Mouse (Mus musculus): Measurements from ENCODE around the gene Cfap99. TPM values are rescaled to one million over a fixed set of nuclear protein-coding genes. Genes with fewer than 3 reads are reported as not detected.
A peak's percentile ranks its signal among the peaks of the same experiment; 100 is the strongest.

Gene Cfap99
- polyA plus RNA-seq, 1 experiment: 1.7 TPM

- Histone ChIP-seq H3K27me3 (ENCODE audit: control insufficient read depth, insufficient read depth, low read length) (no peaks in the 10 kb centered on the region), H3K4me3 (replicated peaks; ENCODE audit: insufficient read depth, low read depth, low read length) (no peak overlapping the region), H3K4me1 (ENCODE audit: control insufficient read depth, insufficient read depth, low read length) (peaks cover 64% of the 10 kb centered on the region), H3K27ac (ENCODE audit: insufficient read depth, low read length) (peak overlapping the region; percentile 70)
- TF ChIP-seq CTCF (IDR thresholded peaks at IDR 0.05; ENCODE audit: borderline replicate concordance, insufficient read depth, low read depth, low read length): no peak
- TF ChIP-seq POLR2A (IDR thresholded peaks at IDR 0.05; ENCODE audit: borderline replicate concordance, insufficient read depth, low read length): no peak
- DNase-seq: peak; percentile 48 to 55
- WGBS: 4% methylated on average over 4 of the region's 4 CpGs
Measured at GRCm38 (mm10) chr5:34252307-34252966, 36.0 kb upstream of the Cfap99 start.

- peaks cover 67% of the 10 kb centered on the region for H3K4me1 ChIP-seq (ENCODE audit: control insufficient read depth, insufficient read depth, low read length)
- 0 out of 2 replicates have a peak, but pooled peaks have one; percentile 2 for TF ChIP-seq CTCF (IDR thresholded peaks at IDR 0.05; ENCODE audit: borderline replicate concordance, insufficient read depth, low read depth, low read length)
- TF ChIP-seq POLR2A (IDR thresholded peaks at IDR 0.05; ENCODE audit: borderline replicate concordance, insufficient read depth, low read length): no peak
- no peak overlapping the region for H3K4me3 ChIP-seq (replicated peaks; ENCODE audit: insufficient read depth, low read depth, low read length)
- 27% methylated on average over 4 of the region's 4 CpGs for whole genome bisulfite sequencing
- peak overlapping the region; percentile 70 for H3K27ac ChIP-seq (ENCODE audit: insufficient read depth, low read length)
- no peaks in the 10 kb centered on the region for H3K27me3 ChIP-seq (ENCODE audit: control insufficient read depth, insufficient read depth, low read length)
- peak in 1 of 2 experiments; percentile 43 for DNase-seq
Measured at GRCm38 (mm10) chr5:34252967-34253519, 35.4 kb upstream of the Cfap99 start.

GRCm38 (mm10) chr5:34254309-34254708 is 34.1 kb upstream of the Cfap99 start:
- Histone ChIP-seq H3K4me1 (ENCODE audit: control insufficient read depth, insufficient read depth, low read length) (peaks cover 67% of the 10 kb centered on the region), H3K27me3 (ENCODE audit: control insufficient read depth, insufficient read depth, low read length) (no peaks in the 10 kb centered on the region), H3K4me3 (replicated peaks; ENCODE audit: insufficient read depth, low read depth, low read length) (no peak overlapping the region), H3K27ac (ENCODE audit: insufficient read depth, low read length) (peak overlapping the region; percentile 54; the same call in 1 of the 2 replicates)
- peak in 1 of 2 experiments; percentile 56 for DNase-seq
- 15% methylated on average over 8 of the region's 8 CpGs for WGBS
- TF ChIP-seq POLR2A (IDR thresholded peaks at IDR 0.05; ENCODE audit: borderline replicate concordance, insufficient read depth, low read length) (no peak), CTCF (IDR thresholded peaks at IDR 0.05; ENCODE audit: borderline replicate concordance, insufficient read depth, low read depth, low read length) (no peak)

- WGBS: 85% methylated on average over 3 of the region's 3 CpGs
- TF ChIP-seq POLR2A (IDR thresholded peaks at IDR 0.05; ENCODE audit: borderline replicate concordance, insufficient read depth, low read length): no peak
- TF ChIP-seq CTCF (IDR thresholded peaks at IDR 0.05; ENCODE audit: borderline replicate concordance, insufficient read depth, low read depth, low read length): peak; percentile 46; the same call in 1 of the 2 replicates
- Histone ChIP-seq H3K27me3 (ENCODE audit: control insufficient read depth, insufficient read depth, low read length) (no peaks in the 10 kb centered on the region), H3K27ac (ENCODE audit: insufficient read depth, low read length) (no peak overlapping the region), H3K4me3 (replicated peaks; ENCODE audit: insufficient read depth, low read depth, low read length) (no peak overlapping the region), H3K4me1 (ENCODE audit: control insufficient read depth, insufficient read depth, low read length) (peaks cover 62% of the 10 kb centered on the region)
- DNase-seq: no peak
Measured at GRCm38 (mm10) chr5:34255189-34255588, 33.2 kb upstream of the Cfap99 start.

GRCm38 (mm10) chr5:34259172-34259816 is 29.1 kb upstream of the Cfap99 start:
- H3K27me3 ChIP-seq (ENCODE audit: control insufficient read depth, insufficient read depth, low read length): no peaks in the 10 kb centered on the region
- H3K4me1 ChIP-seq (ENCODE audit: control insufficient read depth, insufficient read depth, low read length): peaks cover 34% of the 10 kb centered on the region
- peak overlapping the region; percentile 68 for H3K27ac ChIP-seq (ENCODE audit: insufficient read depth, low read length)
- TF ChIP-seq CTCF (IDR thresholded peaks at IDR 0.05; ENCODE audit: borderline replicate concordance, insufficient read depth, low read depth, low read length) (no peak), POLR2A (IDR thresholded peaks at IDR 0.05; ENCODE audit: borderline replicate concordance, insufficient read depth, low read length) (no peak)
- WGBS: 46% methylated on average over 3 of the region's 3 CpGs
- DNase-seq: no peak
- H3K4me3 ChIP-seq (replicated peaks; ENCODE audit: insufficient read depth, low read depth, low read length): no peak overlapping the region

DNA sequence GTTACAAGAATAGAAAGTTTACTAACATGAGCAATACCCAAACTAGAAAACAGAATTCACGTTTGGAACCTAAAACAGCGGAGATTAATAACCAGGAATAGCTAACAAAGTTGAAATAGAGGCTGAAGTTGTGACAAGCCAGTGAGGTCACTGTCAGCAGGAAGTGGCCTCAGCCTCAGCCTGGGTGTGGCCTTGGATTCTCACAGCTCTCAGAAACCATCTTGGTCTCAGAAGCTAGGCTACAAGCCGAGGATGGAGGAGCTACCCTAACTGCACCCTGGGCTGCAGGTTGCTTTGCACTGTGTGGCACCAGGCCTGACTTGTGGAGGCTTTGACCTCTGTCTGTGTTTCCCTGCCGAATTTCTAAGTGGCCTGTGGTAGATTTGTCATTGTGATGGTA is 22.3 kb upstream of the Cfap99 start:
- H3K27ac ChIP-seq (ENCODE audit: insufficient read depth, low read length): peak overlapping the region; percentile 70
- no peak for TF ChIP-seq CTCF (IDR thresholded peaks at IDR 0.05; ENCODE audit: borderline replicate concordance, insufficient read depth, low read depth, low read length)
- no peak for TF ChIP-seq POLR2A (IDR thresholded peaks at IDR 0.05; ENCODE audit: borderline replicate concordance, insufficient read depth, low read length)
- no peak overlapping the region for H3K4me3 ChIP-seq (replicated peaks; ENCODE audit: insufficient read depth, low read depth, low read length)
- peak in 1 of 2 experiments; percentile 36 for DNase-seq
- 44% methylated on average over 4 of the region's 4 CpGs for whole genome bisulfite sequencing
- no peaks in the 10 kb centered on the region for H3K27me3 ChIP-seq (ENCODE audit: control insufficient read depth, insufficient read depth, low read length)
- H3K4me1 ChIP-seq (ENCODE audit: control insufficient read depth, insufficient read depth, low read length): peaks cover 40% of the 10 kb centered on the region

DNA sequence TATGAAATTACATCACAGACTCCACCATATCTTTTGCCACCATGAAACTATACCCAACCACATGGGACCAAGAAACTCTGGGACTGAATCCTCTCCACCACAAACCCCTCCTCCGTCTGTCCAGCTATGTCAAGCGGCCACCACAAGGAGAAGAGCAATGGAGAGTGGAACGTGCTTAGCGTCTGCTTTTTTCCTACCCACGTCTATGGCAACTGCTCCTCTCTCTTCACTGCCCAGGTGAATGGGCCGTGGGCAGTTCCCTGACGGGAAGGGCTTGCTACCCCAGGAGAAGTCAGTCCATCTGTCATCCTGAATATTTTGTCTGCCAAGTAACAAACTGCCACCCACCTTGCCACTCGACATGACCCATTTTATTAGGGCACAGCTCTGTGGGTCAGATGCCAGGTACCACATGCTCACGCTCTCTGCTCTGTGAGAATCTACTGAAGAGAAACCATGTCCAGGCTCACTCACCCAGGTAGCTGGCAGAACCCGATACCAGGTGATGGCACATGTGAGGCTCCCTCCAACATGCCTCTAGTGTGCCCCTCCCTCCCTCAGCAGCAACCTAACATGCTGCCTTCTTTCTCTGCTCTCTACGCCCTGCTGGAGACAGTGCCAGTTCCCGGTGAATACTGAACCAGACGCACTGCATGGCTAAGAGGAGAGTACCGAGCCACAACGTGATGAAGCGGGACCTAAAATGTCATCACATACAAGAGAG is 19.0 kb upstream of the Cfap99 start:
- Histone ChIP-seq H3K4me1 (ENCODE audit: control insufficient read depth, insufficient read depth, low read length) (peaks cover 60% of the 10 kb centered on the region), H3K27me3 (ENCODE audit: control insufficient read depth, insufficient read depth, low read length) (no peaks in the 10 kb centered on the region), H3K4me3 (replicated peaks; ENCODE audit: insufficient read depth, low read depth, low read length) (peak overlapping the region; percentile 34), H3K27ac (ENCODE audit: insufficient read depth, low read length) (peak overlapping the region; percentile 90)
- 12% methylated on average over 16 of the region's 16 CpGs for WGBS
- TF ChIP-seq CTCF (IDR thresholded peaks at IDR 0.05; ENCODE audit: borderline replicate concordance, insufficient read depth, low read depth, low read length) (0 out of 2 replicates have a peak, but pooled peaks have one; percentile 13), POLR2A (IDR thresholded peaks at IDR 0.05; ENCODE audit: borderline replicate concordance, insufficient read depth, low read length) (peak; percentile 69; the same call in 1 of the 2 replicates)
- DNase-seq: peak; percentile 93 to 99
